Mouse (Mus musculus) lung, postnatal 0 days (tissue): ENCODE data around the gene St6galnac5. TPM values are rescaled to one million over a fixed set of nuclear protein-coding genes. Genes with fewer than 3 reads are reported as not detected.
A peak's percentile ranks its signal among the peaks of the same experiment; 100 is the strongest.

ENCODE experiments used
- ATAC-seq: fragments of 200-750 bp; cut with Nextera tagmentation; 2 replicates; pipeline ENCODE4 v1.8.0; 2017; ENCODE audit warnings: moderate library complexity
- DNase-seq: peaks from one replicate; pipeline ENCODE4 v3.0.0-alpha.2; 2016; ENCODE audit warnings: low spot score
- H3K27ac ChIP-seq: fragments of 300-500 bp; sonication (generic); 2 replicates; pipeline ENCODE4 v1.5.1; 2014; ENCODE audit warnings: antibody characterized with exemption, mild to moderate bottlenecking, low read length, mixed read lengths
- H3K27me3 ChIP-seq: fragments of 300-500 bp; sonication (generic); replicated peaks from 2 replicates; pipeline ENCODE4 v1.6.1; 2014; ENCODE audit warnings: low read length, mixed read lengths; ENCODE audit not compliant: insufficient read depth
- H3K36me3 ChIP-seq: fragments of 300-500 bp; sonication (generic); 2 replicates; pipeline ENCODE4 v1.6.1; 2014; ENCODE audit warnings: low read length, mixed read lengths; ENCODE audit not compliant: insufficient read depth
- H3K4me1 ChIP-seq: fragments of 300-500 bp; sonication (generic); 2 replicates; pipeline ENCODE4 v1.6.1; 2014; ENCODE audit warnings: antibody characterized with exemption, low read depth, low read length, mixed read lengths; ENCODE audit not compliant: insufficient read depth
- H3K4me2 ChIP-seq: fragments of 300-500 bp; sonication (generic); replicated peaks from 2 replicates; pipeline ENCODE4 v1.6.1; 2014; ENCODE audit warnings: low read depth, mild to moderate bottlenecking, low read length, moderate library complexity, mixed read lengths
- H3K4me3 ChIP-seq: fragments of 300-500 bp; sonication (generic); 2 replicates; pipeline ENCODE4 v1.5.1; 2014; ENCODE audit warnings: low read depth, low read length
- H3K9ac ChIP-seq: fragments of 300-500 bp; sonication (generic); replicated peaks from 2 replicates; pipeline ENCODE4 v1.6.1; 2014; ENCODE audit warnings: low read depth, mild to moderate bottlenecking
- H3K9me3 ChIP-seq: fragments of 300-500 bp; sonication (generic); 2 replicates; pipeline ENCODE4 v1.6.1; 2016; ENCODE audit warnings: low read length, mixed read lengths
- CTCF ChIP-seq: IDR thresholded peaks from 2 replicates; pipeline ENCODE4 v1.5.1; 2016; ENCODE audit warnings: antibody characterized with exemption, mild to moderate bottlenecking
- EP300 ChIP-seq: IDR thresholded peaks from 2 replicates; pipeline ENCODE4 v1.6.1; 2016; ENCODE audit warnings: antibody characterized with exemption, mild to moderate bottlenecking, control low read depth
- WGBS: fragments of 180-500 bp; shearing (Covaris S2); extraction: QIAGEN DNeasy Blood & Tissue Kit; methylation state at CpG from one replicate; pipeline ENCODE4 v1.1.7; 2014; 5-methylcytosine and 5-hydroxymethylcytosine counted together
- polyA plus RNA-seq: library from polyadenylated mRNA; unstranded; fragments of >200 nt; fragmentation: Nextera tagmentation; extraction: Ambion mirVana; gene quantifications from 2 replicates; pipeline ENCODE4 v1.2.1, GENCODE M21; 2015

The St6galnac5 gene
- polyA plus RNA-seq, 1 experiment from 2014 or later: 2.4 TPM

DNA sequence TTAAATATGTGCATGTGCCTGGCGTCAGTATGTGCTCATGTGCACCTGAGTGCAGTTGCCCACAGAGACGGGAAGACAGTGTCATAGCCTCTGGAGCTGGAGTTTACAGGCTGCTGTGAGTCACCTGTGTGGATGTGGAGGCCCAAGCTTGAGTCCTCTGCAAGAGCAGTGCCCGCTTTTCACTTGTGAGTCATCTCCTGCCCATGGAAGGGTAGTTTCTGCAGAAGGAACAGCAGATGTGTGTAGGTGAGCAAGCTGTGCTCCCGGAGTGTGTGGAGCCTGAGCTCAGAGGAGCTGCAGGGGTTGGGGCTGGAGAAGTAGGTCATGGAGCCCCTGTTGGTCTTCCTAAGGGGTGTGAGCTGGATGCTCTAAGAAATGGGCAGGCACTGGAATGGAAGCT is 10.7 kb downstream of the St6galnac5 start:
- no peak for DNase-seq

DNA sequence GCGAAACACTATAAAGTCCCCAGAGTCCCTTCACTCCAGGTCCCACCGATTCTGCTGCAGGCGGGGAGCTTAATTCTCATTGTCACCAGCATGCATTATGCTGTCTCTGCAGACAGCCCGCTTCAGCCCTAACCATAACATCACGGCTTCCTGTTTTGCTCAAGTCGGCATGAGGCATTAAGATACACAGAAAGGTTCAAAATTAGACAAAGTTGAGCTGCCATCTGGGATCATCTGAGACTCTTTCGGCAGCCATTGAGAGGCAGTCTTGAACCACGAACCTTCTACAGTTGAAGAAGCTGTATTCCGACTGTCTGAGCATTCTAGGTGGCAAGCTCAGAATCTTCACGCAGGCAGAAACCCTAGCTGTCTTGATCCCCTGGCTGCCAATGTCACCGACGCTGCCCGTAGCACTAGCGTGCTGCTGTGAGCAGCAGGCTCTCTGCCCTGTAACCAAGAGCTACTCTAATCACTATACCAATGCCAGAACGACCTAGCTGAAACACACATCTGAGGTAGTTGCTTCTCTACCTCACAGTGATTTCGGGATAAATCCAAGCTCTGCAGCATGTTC is 12.2 kb downstream of the St6galnac5 start:
- no peak for TF ChIP-seq CTCF
- no peak for TF ChIP-seq EP300
- Histone ChIP-seq H3K4me2 (no peak overlapping the region), H3K4me3 (no peak overlapping the region), H3K9me3 (no peaks in the 10 kb centered on the region), H3K9ac (no peak overlapping the region), H3K27ac (no peak overlapping the region), H3K27me3 (no peaks in the 10 kb centered on the region), H3K4me1 (no peaks in the 10 kb centered on the region), H3K36me3 (no peaks in the 10 kb centered on the region)
- ATAC-seq (no peak), DNase-seq (no peak)
- WGBS: 54% methylated on average over 16 of the region's 16 CpGs

More for the DNA sequence above, 10.7 kb downstream of the St6galnac5 start:
- no peaks in the 10 kb centered on the region for H3K36me3 ChIP-seq
- TF ChIP-seq EP300 (no peak), CTCF (no peak)
- ATAC-seq: no peak
- no peak overlapping the region for H3K4me2 ChIP-seq
- no peak overlapping the region for H3K9ac ChIP-seq
- no peaks in the 10 kb centered on the region for H3K4me1 ChIP-seq
- no peaks in the 10 kb centered on the region for H3K27me3 ChIP-seq
- WGBS: 83% methylated on average over 4 of the region's 4 CpGs
- H3K27ac ChIP-seq: no peak overlapping the region
- H3K4me3 ChIP-seq: no peak overlapping the region
- no peaks in the 10 kb centered on the region for H3K9me3 ChIP-seq

GRCm38 (mm10) chr3:152961855-152962376 is 20.1 kb downstream of the St6galnac5 start:
- ATAC-seq (peak; percentile 42), DNase-seq (peak; percentile 58)
- Histone ChIP-seq H3K4me3 (no peak overlapping the region), H3K4me1 (no peaks in the 10 kb centered on the region), H3K4me2 (no peak overlapping the region), H3K9me3 (no peaks in the 10 kb centered on the region), H3K27ac (no peak overlapping the region), H3K36me3 (no peaks in the 10 kb centered on the region), H3K27me3 (no peaks in the 10 kb centered on the region), H3K9ac (no peak overlapping the region)
- TF ChIP-seq CTCF (no peak), EP300 (peak; percentile 66; the same call in 1 of the 2 replicates)
- WGBS: 50% methylated on average over 10 of the region's 10 CpGs

GRCm38 (mm10) chr3:152958358-152959150 is 23.5 kb downstream of the St6galnac5 start:
- TF ChIP-seq EP300: peak; percentile 49
- peak; percentile 79 for TF ChIP-seq CTCF
- Histone ChIP-seq H3K9ac (no peak overlapping the region), H3K9me3 (no peaks in the 10 kb centered on the region), H3K4me3 (no peak overlapping the region), H3K36me3 (no peaks in the 10 kb centered on the region), H3K27me3 (no peaks in the 10 kb centered on the region), H3K27ac (peak overlapping the region; percentile 28), H3K4me1 (no peaks in the 10 kb centered on the region), H3K4me2 (no peak overlapping the region)
- DNase-seq (peak; percentile 51), ATAC-seq (peak; percentile 66)
- 56% methylated on average over 11 of the region's 11 CpGs for WGBS

DNA sequence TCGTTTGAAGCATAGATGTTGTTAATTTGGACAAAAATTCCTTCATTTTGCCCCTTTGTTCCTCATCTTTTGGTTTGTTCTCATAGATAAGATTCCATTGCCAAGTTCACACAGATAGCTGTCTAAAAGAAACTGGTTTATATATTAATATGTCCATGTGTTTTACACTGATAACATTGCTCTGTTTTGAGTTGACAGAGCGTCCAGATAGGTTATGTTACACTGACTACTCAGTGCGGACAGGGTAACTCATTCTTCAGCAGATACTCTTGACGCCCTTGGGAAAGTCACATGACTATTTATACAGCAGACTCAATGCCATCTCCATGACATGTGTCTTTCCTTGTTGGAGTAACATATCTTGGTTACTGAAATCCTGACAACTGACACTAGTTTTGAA is 25.3 kb downstream of the St6galnac5 start:
- ATAC-seq (no peak), DNase-seq (no peak)
- Histone ChIP-seq H3K36me3 (no peaks in the 10 kb centered on the region), H3K4me3 (no peak overlapping the region), H3K9me3 (no peaks in the 10 kb centered on the region), H3K27me3 (no peaks in the 10 kb centered on the region), H3K4me2 (no peak overlapping the region), H3K9ac (no peak overlapping the region), H3K4me1 (no peaks in the 10 kb centered on the region), H3K27ac (no peak overlapping the region)
- 75% methylated on average over 4 of the region's 4 CpGs for WGBS
- TF ChIP-seq EP300 (no peak), CTCF (no peak)

GRCm38 (mm10) chr3:152956038-152956437 is 26.0 kb downstream of the St6galnac5 start:
- no peak for DNase-seq
- no peaks in the 10 kb centered on the region for H3K27me3 ChIP-seq

More at GRCm38 (mm10) chr3:152956038-152956437, 26.0 kb downstream of the St6galnac5 start:
- Histone ChIP-seq H3K4me1 (no peaks in the 10 kb centered on the region), H3K9ac (no peak overlapping the region), H3K36me3 (no peaks in the 10 kb centered on the region), H3K27ac (no peak overlapping the region), H3K4me3 (no peak overlapping the region), H3K9me3 (no peaks in the 10 kb centered on the region), H3K4me2 (no peak overlapping the region)
- 45% methylated on average over 5 of the region's 5 CpGs for WGBS
- TF ChIP-seq CTCF: no peak
- no peak for TF ChIP-seq EP300
- no peak for ATAC-seq
